Mouse (Mus musculus): ENCODE results near the gene Cnih1. TPM values are rescaled to one million over a fixed set of nuclear protein-coding genes. Genes with fewer than 3 reads are reported as not detected.
"Not testable (repeated sequence)": the region's sequence is repeated elsewhere in the genome, so short reads cannot be mapped to it uniquely, and the experiment has no call there.

Cnih1 gene
- total RNA-seq, 2 experiments from 2014 or later: 74.7 to 141 TPM

DNA sequence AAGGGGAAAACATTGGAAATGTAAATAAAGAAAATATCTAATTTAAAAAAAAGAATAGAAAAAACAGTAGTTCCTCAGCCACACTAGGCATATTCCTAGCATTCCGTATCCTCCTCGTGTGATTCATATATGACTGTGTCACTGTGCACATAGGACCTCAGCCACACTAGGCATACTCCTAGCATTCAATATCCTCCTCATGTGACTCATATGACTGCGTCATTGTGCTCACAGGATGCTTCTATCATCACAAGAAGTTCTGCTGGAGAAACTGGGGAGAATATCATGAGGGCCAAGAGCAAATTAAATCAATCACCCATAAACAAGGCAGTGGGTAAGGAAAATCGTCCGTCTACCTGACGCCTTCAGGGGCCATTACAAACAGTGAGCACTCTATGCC is 2.5 kb upstream of the Cnih1 start:
- no peak for ATAC-seq (replicated peaks; ENCODE audit: poor library complexity, severe bottlenecking)

- peak; percentile 58 for ATAC-seq (replicated peaks; ENCODE audit: poor library complexity, severe bottlenecking)
Observed at GRCm38 (mm10) chr14:46790303-46790702, 2.1 kb upstream of the Cnih1 start.

DNA sequence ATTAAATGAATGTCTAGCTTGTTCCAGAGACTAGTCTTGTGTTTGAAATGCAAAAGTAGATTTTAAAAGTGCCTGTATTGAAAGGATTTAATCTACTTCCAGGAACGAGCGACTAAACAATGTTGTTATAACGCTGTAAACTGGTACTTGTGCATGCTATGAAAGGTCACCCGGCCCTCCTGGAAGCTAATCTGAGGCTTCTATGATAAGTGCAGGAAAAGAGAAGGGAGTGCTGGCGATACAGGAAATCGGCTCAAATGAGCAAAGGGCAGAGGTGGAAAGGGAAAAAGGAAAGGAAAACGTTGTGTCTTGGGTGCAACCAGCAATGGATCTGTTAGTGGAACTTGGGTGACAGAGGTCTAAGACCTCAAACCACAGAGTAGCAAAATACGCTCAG is 292 bp upstream of the Cnih1 start:
- ATAC-seq (replicated peaks; ENCODE audit: poor library complexity, severe bottlenecking): no peak

GRCm38 (mm10) chr14:46787454-46787786 is 791 bp downstream of the Cnih1 start:
- ATAC-seq (replicated peaks; ENCODE audit: poor library complexity, severe bottlenecking): no peak

GRCm38 (mm10) chr14:46785247-46785646 is 3.0 kb downstream of the Cnih1 start:
- ATAC-seq (replicated peaks; ENCODE audit: poor library complexity, severe bottlenecking): no peak

DNA sequence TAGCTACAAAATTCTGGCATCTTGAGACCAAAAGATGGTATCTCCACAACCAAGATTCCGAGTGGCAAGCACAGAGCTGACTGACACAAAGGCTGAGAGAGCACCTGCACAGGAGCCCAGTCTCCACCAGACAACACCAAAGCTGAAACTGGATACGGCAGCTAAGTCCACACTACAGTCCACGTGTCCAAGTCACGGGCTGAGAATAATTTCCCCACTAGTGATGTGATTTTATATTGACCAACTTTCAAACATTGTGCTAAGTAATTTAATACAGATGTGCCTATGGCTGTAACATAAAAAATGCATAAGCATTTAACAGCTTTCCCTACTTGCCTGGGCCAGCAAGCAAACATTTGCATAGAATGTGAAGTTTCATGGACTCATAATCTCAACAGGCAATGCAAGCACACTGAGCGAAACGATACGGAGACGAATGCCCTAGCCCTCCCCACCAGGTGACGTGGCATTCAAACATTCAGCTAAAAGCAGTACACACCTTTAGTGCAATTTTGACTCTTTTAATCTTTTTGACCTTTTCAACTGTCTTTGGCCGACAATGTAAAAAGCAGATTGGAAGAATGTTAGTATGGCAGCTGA is 4.8 kb downstream of the Cnih1 start:
- no peak for ATAC-seq (replicated peaks; ENCODE audit: poor library complexity, severe bottlenecking)

GRCm38 (mm10) chr14:46782187-46782828 is 5.9 kb downstream of the Cnih1 start:
- ATAC-seq (replicated peaks; ENCODE audit: poor library complexity, severe bottlenecking): no peak

DNA sequence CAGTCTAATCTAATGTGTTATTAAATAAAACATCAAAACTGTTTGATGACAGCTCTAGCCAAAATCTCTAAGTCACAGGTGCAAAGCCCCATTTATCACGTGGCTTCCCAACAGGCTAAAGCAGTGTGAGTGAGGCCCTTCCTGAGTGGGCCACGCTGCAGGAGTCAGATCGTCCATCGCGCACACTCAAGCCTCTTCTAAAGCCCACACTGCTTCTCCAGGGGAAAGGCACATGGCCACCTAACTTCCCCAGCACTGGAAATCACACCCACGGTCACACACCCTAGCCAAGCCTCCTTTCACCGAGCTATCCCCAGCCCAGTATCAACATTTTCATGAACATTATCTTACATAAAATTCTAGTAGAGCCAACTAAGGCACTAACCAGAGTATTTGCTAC is 7.1 kb downstream of the Cnih1 start:
- ATAC-seq (replicated peaks; ENCODE audit: poor library complexity, severe bottlenecking): no peak

DNA sequence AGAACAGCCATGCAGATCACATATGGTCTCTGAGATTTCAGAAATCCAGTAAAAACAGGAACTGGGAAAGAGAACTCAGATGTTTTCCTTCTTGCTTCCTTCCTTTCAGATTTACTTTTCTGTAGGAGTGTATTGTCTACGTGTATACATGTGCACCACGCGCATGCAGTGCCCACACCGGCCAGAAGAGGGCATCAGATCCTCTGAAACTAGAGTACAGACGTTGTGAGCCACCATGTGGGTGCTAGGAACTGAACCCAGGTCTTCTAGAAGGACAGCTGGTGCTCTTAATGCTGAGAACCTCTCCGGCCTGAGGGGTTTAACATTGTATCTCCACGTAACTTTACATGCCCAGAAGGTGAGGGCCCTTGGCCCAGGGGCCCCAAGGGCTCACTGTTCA is 9.0 kb downstream of the Cnih1 start:
- ATAC-seq (replicated peaks; ENCODE audit: poor library complexity, severe bottlenecking): peak; percentile 50

DNA sequence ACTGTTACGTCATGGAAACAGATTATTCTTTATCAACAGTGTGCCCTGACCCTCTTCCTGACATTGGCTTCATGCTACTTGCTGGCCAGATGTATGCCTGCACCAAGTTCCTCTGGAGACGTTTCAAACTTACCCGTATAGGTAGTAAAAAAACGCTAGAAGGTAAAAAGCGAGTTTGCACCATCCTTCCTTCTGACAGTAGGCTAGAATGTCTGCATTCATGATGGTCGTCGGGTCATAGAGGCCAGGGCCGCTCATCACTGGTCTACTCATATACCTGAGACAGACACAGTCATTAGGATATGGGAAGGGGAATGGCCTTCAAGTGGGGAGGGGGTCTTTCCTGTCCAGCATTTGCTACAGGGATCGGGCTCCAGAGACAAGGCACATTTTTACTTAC is 9.5 kb downstream of the Cnih1 start:
- no peak for ATAC-seq (replicated peaks; ENCODE audit: poor library complexity, severe bottlenecking)

- 0 out of 2 replicates have a peak, but pooled peaks have one; percentile 33 for ATAC-seq (replicated peaks; ENCODE audit: poor library complexity, severe bottlenecking)
Observed at GRCm38 (mm10) chr14:46770036-46770435, 18.2 kb downstream of the Cnih1 start.

DNA sequence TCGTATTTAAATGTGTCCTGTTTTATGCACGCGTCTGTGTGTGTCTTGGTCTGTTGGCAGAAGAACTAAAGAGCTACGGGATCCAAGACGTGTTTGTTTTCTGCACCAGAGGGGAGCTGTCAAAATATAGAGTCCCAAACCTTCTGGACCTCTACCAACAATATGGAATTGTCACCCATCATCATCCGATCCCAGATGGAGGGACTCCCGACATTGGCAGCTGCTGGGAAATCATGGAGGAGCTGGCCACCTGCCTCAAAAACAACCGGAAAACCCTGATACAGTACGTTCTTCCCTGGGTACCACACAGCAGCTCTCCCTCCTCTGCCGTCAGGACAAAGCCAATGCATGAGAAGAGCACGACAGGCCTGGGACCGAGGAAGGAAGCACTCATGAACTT is 21.1 kb downstream of the Cnih1 start:
- no peak for ATAC-seq (replicated peaks; ENCODE audit: poor library complexity, severe bottlenecking)

- peak; percentile 33 for ATAC-seq (replicated peaks; ENCODE audit: poor library complexity, severe bottlenecking)
Observed at GRCm38 (mm10) chr14:46761186-46761585, 27.0 kb downstream of the Cnih1 start.

GRCm38 (mm10) chr14:46760355-46761029 is 27.7 kb downstream of the Cnih1 start, which contains the start of gene Cdkn3:
Cdkn3 (plus strand) TSS chr14:46760541.
- peak; percentile 98 for ATAC-seq (replicated peaks; ENCODE audit: poor library complexity, severe bottlenecking)

DNA sequence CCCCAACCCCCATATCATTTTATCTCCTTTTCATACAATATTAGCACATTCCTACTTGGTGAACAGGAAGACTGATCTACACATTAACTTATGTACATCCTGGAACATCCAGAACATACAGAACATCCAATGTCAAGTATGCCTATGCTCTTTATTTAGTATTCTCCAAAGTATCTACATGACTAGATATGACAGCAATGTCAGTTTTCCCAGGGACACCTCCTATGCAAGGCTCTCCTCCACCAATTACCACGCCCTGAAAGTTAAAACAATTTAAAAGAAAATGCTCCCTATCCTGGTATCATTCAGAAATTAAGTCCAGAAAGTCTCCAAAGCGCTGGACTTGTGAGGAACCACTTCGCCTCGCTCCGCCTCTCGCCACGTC is 28.2 kb downstream of the Cnih1 start:
- peak; percentile 1; the same call in 1 of the 2 replicates for ATAC-seq (replicated peaks; ENCODE audit: poor library complexity, severe bottlenecking)

DNA sequence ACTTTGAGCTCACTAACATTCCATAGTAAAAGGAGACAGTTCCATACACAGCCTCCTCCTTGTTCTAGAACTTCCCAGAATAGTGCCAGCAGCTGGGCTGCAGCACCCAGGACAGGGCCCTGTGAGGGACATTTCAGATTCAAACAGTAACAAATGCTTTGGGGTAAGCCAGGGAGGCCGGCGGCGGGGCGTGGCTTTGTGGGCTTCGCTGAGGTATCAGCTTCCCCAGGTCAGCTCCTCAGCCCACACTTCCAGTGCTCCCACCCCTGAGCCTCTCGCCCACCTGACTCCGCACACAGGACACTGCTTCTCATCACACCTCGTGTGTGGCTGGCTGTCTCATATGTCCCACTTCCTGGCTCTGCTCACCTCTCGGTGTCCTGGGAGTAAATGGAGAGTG is 30.5 kb downstream of the Cnih1 start:
- no peak for ATAC-seq (replicated peaks; ENCODE audit: poor library complexity, severe bottlenecking)

GRCm38 (mm10) chr14:46755851-46756250 is 32.4 kb downstream of the Cnih1 start:
- no peak for ATAC-seq (replicated peaks; ENCODE audit: poor library complexity, severe bottlenecking)

DNA sequence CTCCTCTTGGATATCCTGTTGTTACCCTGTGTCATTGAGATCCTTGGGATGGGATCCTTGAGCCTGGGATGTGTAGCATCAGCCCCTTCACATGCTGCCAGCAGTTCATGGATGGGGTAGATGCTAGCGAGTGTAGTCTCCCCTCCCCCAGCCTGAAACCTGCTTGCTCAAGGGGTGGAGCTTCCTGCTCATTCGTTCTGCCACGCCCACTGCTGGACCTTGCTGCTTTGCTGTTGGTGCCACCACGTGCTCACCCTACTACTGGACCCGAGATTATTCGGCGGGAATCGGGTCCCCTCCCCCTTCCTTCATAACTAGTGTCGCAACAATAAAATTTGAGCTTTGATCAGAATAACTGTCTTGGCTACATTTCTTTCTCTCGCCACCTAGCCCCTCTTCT is 33.8 kb downstream of the Cnih1 start:
- not testable (repeated sequence) for ATAC-seq (replicated peaks; ENCODE audit: poor library complexity, severe bottlenecking)

DNA sequence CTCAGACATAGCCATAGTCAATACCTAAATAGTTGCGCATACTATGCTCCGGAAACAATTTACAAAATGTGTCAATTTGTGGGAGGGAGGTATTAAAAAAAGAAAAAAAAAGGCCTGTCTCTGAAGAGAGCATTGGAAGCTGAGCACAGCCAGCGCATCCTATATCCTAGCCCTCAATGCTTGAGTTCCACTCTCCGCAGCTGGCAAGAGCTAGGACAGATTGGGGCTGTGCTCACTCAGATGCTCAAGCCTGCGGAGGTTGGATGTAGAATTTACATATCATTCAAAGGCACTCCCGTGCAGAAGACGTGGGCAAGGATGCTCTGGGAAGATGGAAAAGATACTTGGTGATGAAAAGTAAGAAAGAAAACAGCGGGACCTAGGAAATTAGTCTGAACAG is 42.8 kb downstream of the Cnih1 start:
- no peak for ATAC-seq (replicated peaks; ENCODE audit: poor library complexity, severe bottlenecking)

GRCm38 (mm10) chr14:46742674-46743073 is 45.5 kb downstream of the Cnih1 start:
- peak; percentile 56; the same call in 1 of the 2 replicates for ATAC-seq (replicated peaks; ENCODE audit: poor library complexity, severe bottlenecking)

DNA sequence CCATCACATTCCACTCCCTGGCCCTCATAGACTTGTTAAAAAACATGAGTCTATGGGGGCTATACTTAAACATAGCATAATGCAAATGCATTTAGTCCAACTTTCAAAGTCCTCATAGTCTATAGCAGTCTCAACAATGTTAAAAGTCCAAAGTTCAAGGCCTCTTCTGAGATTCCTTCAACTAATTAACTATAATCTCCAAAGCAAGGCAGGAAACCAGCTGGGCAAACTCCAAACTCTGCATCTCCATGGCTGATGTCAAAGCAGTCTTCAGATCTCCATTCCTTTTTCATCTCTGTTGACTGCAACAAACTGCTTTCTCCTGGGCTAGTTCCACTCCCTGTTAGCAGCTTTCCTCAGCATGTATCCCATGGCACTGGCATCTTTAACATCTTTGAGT is 50.9 kb downstream of the Cnih1 start:
- ATAC-seq (replicated peaks; ENCODE audit: poor library complexity, severe bottlenecking): not testable (repeated sequence)

GRCm38 (mm10) chr14:46736366-46736765 is 51.8 kb downstream of the Cnih1 start:
- no peak for ATAC-seq (replicated peaks; ENCODE audit: poor library complexity, severe bottlenecking)

Measured in granulocyte monocyte progenitor cell, adult 5-6 weeks (primary cell).